Mouse (Mus musculus) hindbrain, embryonic 16.5 days (tissue): ENCODE data around the gene Capza1. TPM values are rescaled to one million over a fixed set of nuclear protein-coding genes. Genes with fewer than 3 reads are reported as not detected.

ENCODE experiments used
- polyA plus RNA-seq: library from polyadenylated mRNA; unstranded; fragments of >200 nt; fragmentation: Nextera tagmentation; extraction: Ambion mirVana; gene quantifications from 2 replicates; pipeline ENCODE4 v1.2.1, GENCODE M21; 2015

Gene Capza1
- polyA plus RNA-seq, 1 experiment from 2014 or later, result 141 TPM

Other genes starting within 250 kb of the Capza1 start
- 12.6 and 12.7 TPM in 2 replicates for gene Slc16a1, start 225.8 kb downstream of the Capza1 start, polyA plus RNA-seq
- gene Ppm1j, start 83.4 kb downstream of the Capza1 start, polyA plus RNA-seq, result 0.89 and 2.5 TPM in 2 replicates
- gene Fam19a3, start 82.7 kb downstream of the Capza1 start, polyA plus RNA-seq, result 0.05 and 0.10 TPM in 2 replicates
- 65.1 and 67.0 TPM in 2 replicates for gene Rhoc, start 76.1 kb downstream of the Capza1 start, polyA plus RNA-seq
- gene Mov10, start 45.9 kb downstream of the Capza1 start, polyA plus RNA-seq, result 9.1 and 12.4 TPM in 2 replicates
- 29.9 and 30.2 TPM in 2 replicates for gene St7l, start 500 bp downstream of the Capza1 start, polyA plus RNA-seq
- 0.78 and 0.80 TPM in 2 replicates for gene Wnt2b, start 97.4 kb upstream of the Capza1 start, polyA plus RNA-seq
- gene Cttnbp2nl, start 188.6 kb upstream of the Capza1 start, polyA plus RNA-seq, result 40.6 and 49.4 TPM in 2 replicates
- gene 4930564D02Rik, start 202.3 kb upstream of the Capza1 start, polyA plus RNA-seq, result not detected in 2 replicates